Mouse (Mus musculus) embryonic facial prominence, embryonic 13.5 days (tissue): ENCODE results near the gene Slc5a12. TPM values are rescaled to one million over a fixed set of nuclear protein-coding genes. Genes with fewer than 3 reads are reported as not detected.

Source experiments
- polyA plus RNA-seq: library from polyadenylated mRNA; unstranded; fragments of >200 nt; fragmentation: Nextera tagmentation; extraction: Ambion mirVana; gene quantifications from 2 replicates; pipeline ENCODE4 v1.2.1, GENCODE M21; 2015

The Slc5a12 gene
- polyA plus RNA-seq, 1 experiment from 2014 or later, result not detected

Other genes with a start within 250 kb of the Slc5a12 start
- 66.1 and 82.2 TPM in 2 replicates for gene Fibin, start 234.1 kb upstream of the Slc5a12 start, polyA plus RNA-seq
- 1.2 and 1.3 TPM in 2 replicates for gene Muc15, start 124.0 kb downstream of the Slc5a12 start, polyA plus RNA-seq